Mouse (Mus musculus) heart, adult 2 months (tissue): ENCODE data around the gene Gm30083.

Experiments used
- CTCF ChIP-seq: fragments of 200-600 bp; IDR thresholded peaks from 2 replicates; pipeline ENCODE4 v1.8.1; 2022; ENCODE audit warnings: antibody characterized with exemption, mild to moderate bottlenecking, moderate library complexity
- EP300 ChIP-seq: fragments of 200-500 bp; IDR thresholded peaks from 2 replicates; pipeline ENCODE4 v1.6.1; 2011; ENCODE audit warnings: low read depth, low read length, control low read depth; ENCODE audit not compliant: insufficient read depth
- POLR2A ChIP-seq: fragments of 200-500 bp; IDR thresholded peaks from 2 replicates; pipeline ENCODE4 v1.6.1; 2011; ENCODE audit warnings: mild to moderate bottlenecking, low read depth, low read length, control low read depth; ENCODE audit not compliant: insufficient read depth

- no peak for TF ChIP-seq CTCF
- no peak for TF ChIP-seq EP300
- no peak for TF ChIP-seq POLR2A
Observed at GRCm38 (mm10) chr14:34016381-34016780, 1.4 kb upstream of the Gm30083 start, which contains the start of gene Gm5460.
